ENCODE assay signal across 19 mouse cellular contexts in genomic region chr1:153138486-153138885, GRCm38 (mm10). TPM values are rescaled to one million over a fixed set of nuclear protein-coding genes. Genes with fewer than 3 reads are reported as not detected.
DNase-seq lines count a peak whose midpoint lies in the region; ATAC-seq lines count a peak whose summit lies in the region.
"Had no signal": no experiment of that assay in that cellular context is flagged by ENCODE, and none has a peak within 500 bp of the region (broad histone marks: within the 10 kb centered on the region; RNA-seq: fewer than 3 reads in every experiment).

No protein-coding gene starts in this region.

- WGBS in forebrain, embryonic 16.5 days = 65% methylated on average over 5 of the region's 5 CpGs

- no peaks in the 10 kb centered on the region for H3K9me3 ChIP-seq in forebrain, embryonic 16.5 days (ENCODE audit: control insufficient read depth, low read length)
- H3K9me3 ChIP-seq: heart, embryonic 15.5 days; lung, embryonic 15.5 days; midbrain, embryonic 13.5 days had no signal

- H3K4me1 ChIP-seq in forebrain, embryonic 16.5 days (replicated peaks; ENCODE audit: control insufficient read depth, insufficient read depth, low read length) = 0 out of 2 replicates have a peak, but pooled peaks cover 9% of the 10 kb centered on the region

- peak; percentile 10 to 67 for DNase-seq in layer of hippocampus, adult 18-20 months (ENCODE audit: low spot score in 2 of 2)
- DNase-seq in layer of hippocampus, adult 9-10 months (ENCODE audit: low spot score) = no peak
- peak; percentile 19 for DNase-seq in cerebellum, adult 8-10 months
- DNase-seq in heart, postnatal 4 days = no peak
- no peak for DNase-seq in urinary bladder, adult 18-20 months (ENCODE audit: low spot score in 2 of 2)
- no peak for DNase-seq in right cerebral cortex, postnatal 36 days (ENCODE audit: low spot score in 2 of 2)
- DNase-seq: adrenal gland, adult 2 months; heart, adult 11 months; kidney, adult 11 months; kidney, postnatal 10 days; liver; right cerebral cortex, postnatal 25 days had no signal

- no peaks in the 10 kb centered on the region for H3K27me3 ChIP-seq in forebrain, embryonic 16.5 days (replicated peaks; ENCODE audit: control insufficient read depth, insufficient read depth, low read length)
- H3K27me3 ChIP-seq: heart, embryonic 15.5 days; lung, embryonic 15.5 days; midbrain, embryonic 13.5 days had no signal

- H3K4me2 ChIP-seq in forebrain, embryonic 16.5 days (ENCODE audit: low read length) = no peak overlapping the region
- H3K4me2 ChIP-seq: heart, embryonic 15.5 days; hindbrain, embryonic 14.5 days; lung, embryonic 15.5 days; midbrain, embryonic 13.5 days had no signal

- H3K27ac ChIP-seq in forebrain, embryonic 16.5 days (ENCODE audit: low read length) = no peak overlapping the region
- H3K27ac ChIP-seq: heart, embryonic 15.5 days; hindbrain, embryonic 14.5 days; lung, embryonic 15.5 days; midbrain, embryonic 13.5 days had no signal

- H3K4me3 ChIP-seq in forebrain, embryonic 16.5 days (replicated peaks; ENCODE audit: low read length) = no peak overlapping the region
- H3K4me3 ChIP-seq: erythroblast, embryonic 14.5 days; heart, embryonic 15.5 days; lung, embryonic 15.5 days; midbrain, embryonic 13.5 days had no signal

- peak; percentile 84 for ATAC-seq in forebrain, embryonic 16.5 days
- ATAC-seq: CD4-positive, CD25-positive, alpha-beta regulatory T cell, adult 4 months; midbrain, embryonic 13.5 days had no signal

- no peak overlapping the region for H3K9ac ChIP-seq in forebrain, embryonic 16.5 days (replicated peaks; ENCODE audit: low read depth, low read length)
- H3K9ac ChIP-seq: heart, embryonic 15.5 days; hindbrain, embryonic 14.5 days; lung, embryonic 15.5 days; midbrain, embryonic 13.5 days had no signal

- no peaks in the 10 kb centered on the region for H3K36me3 ChIP-seq in forebrain, embryonic 16.5 days (ENCODE audit: control insufficient read depth, insufficient read depth)
- H3K36me3 ChIP-seq: heart, embryonic 15.5 days; lung, embryonic 15.5 days; midbrain, embryonic 13.5 days had no signal

RNA-seq across cellular contexts. Expression of gene Lamc2, which starts 47.8 kb away (rescaled TPM):
- total RNA-seq in layer of hippocampus, adult 18-20 months (2021) = 1 to 10 TPM; 1.7 to 2.8 TPM
- 1.6 and 2.0 TPM in 2 replicates for polyA plus RNA-seq in forebrain, embryonic 16.5 days (2015; fragmentation: Nextera tagmentation; extraction: Ambion mirVana)
- total RNA-seq in heart, postnatal 4 days (2021) = 10 to 100 TPM; 14.6 to 20.4 TPM

Comparison
In these comparisons a context has a peak if more than half of its experiments do, and no peak if none do; other contexts are left out.
1. DNase-seq: peak in layer of hippocampus, adult 18-20 months (2 of 2) and cerebellum, adult 8-10 months (single experiment); none in layer of hippocampus, adult 9-10 months (single experiment), heart, postnatal 4 days (single experiment), urinary bladder, adult 18-20 months (0 of 2) and right cerebral cortex, postnatal 36 days (0 of 2).
2. RNA of gene Lamc2, which starts 47.8 kb away (total RNA-seq): 14.6 to 20.4 TPM in heart, postnatal 4 days; 1.7 to 2.8 TPM in layer of hippocampus, adult 18-20 months; every median in the first group is over 4 times any median in the second.